Mouse (Mus musculus): ENCODE results near the gene Col11a1. TPM values are rescaled to one million over a fixed set of nuclear protein-coding genes. Genes with fewer than 3 reads are reported as not detected.

Col11a1 gene
- 0.71 and 0.97 TPM in 2 replicates for polyA plus RNA-seq (2015; fragmentation: Nextera tagmentation; extraction: Ambion mirVana)

- 1% methylated on average over 19 of the region's 19 CpGs for WGBS (ENCODE audit: insufficient replicate concordance)
- H3K4me3 ChIP-seq (ENCODE audit: low read depth, low read length) = peak within 1 kb of the TSS; percentile 43
- peaks cover 17% of the 10 kb centered on the region for H3K27me3 ChIP-seq (ENCODE audit: insufficient read depth, low read length)
- no peaks in the 10 kb centered on the region; the same call in 1 of the 2 replicates for H3K4me1 ChIP-seq (ENCODE audit: insufficient read depth)
- no peak within 1 kb of the TSS for H3K9ac ChIP-seq (replicated peaks)
- no peaks in the 10 kb centered on the region for H3K36me3 ChIP-seq (replicated peaks; ENCODE audit: insufficient read depth, low read length)
- TF ChIP-seq EP300 (IDR thresholded peaks at IDR 0.05; ENCODE audit: low read depth) = no peak
- TF ChIP-seq CTCF (IDR thresholded peaks at IDR 0.05; ENCODE audit: low read depth) = no peak
- no peak within 1 kb of the TSS for H3K27ac ChIP-seq (ENCODE audit: low read depth)
- ATAC-seq (no peak), DNase-seq (peak; percentile 26)
- peak within 1 kb of the TSS; percentile 72 for H3K4me2 ChIP-seq (ENCODE audit: low read depth, low read length)
- H3K9me3 ChIP-seq (ENCODE audit: low read length) = no peaks in the 10 kb centered on the region
Observed at GRCm38 (mm10) chr3:114029971-114030635, at the start of gene Col11a1. TSS of gene Col11a1 (plus strand) at chr3:114030540.

GRCm38 (mm10) chr3:113990936-113991335 is 39.4 kb upstream of the Col11a1 start:
- ATAC-seq = no peak
- 74% methylated on average over 6 of the region's 6 CpGs for WGBS (ENCODE audit: insufficient replicate concordance)

GRCm38 (mm10) chr3:114030886-114031285 is 546 bp downstream of the Col11a1 start:
- 1% methylated on average over 9 of the region's 9 CpGs for WGBS (ENCODE audit: insufficient replicate concordance)
- H3K9me3 ChIP-seq (ENCODE audit: low read length) = no peaks in the 10 kb centered on the region
- peaks cover 17% of the 10 kb centered on the region for H3K27me3 ChIP-seq (ENCODE audit: insufficient read depth, low read length)
- H3K27ac ChIP-seq (ENCODE audit: low read depth) = no peak overlapping the region
- H3K9ac ChIP-seq (replicated peaks) = no peak overlapping the region
- no peak for TF ChIP-seq EP300 (IDR thresholded peaks at IDR 0.05; ENCODE audit: low read depth)
- no peak for TF ChIP-seq CTCF (IDR thresholded peaks at IDR 0.05; ENCODE audit: low read depth)
- H3K4me2 ChIP-seq (ENCODE audit: low read depth, low read length) = peak overlapping the region; percentile 72
- ATAC-seq (no peak), DNase-seq (no peak)
- peak overlapping the region; percentile 43 for H3K4me3 ChIP-seq (ENCODE audit: low read depth, low read length)
- H3K36me3 ChIP-seq (replicated peaks; ENCODE audit: insufficient read depth, low read length) = no peaks in the 10 kb centered on the region
- no peaks in the 10 kb centered on the region; the same call in 1 of the 2 replicates for H3K4me1 ChIP-seq (ENCODE audit: insufficient read depth)

More at GRCm38 (mm10) chr3:113990936-113991335, 39.4 kb upstream of the Col11a1 start:
- Histone ChIP-seq H3K9me3 (ENCODE audit: low read length) (no peaks in the 10 kb centered on the region), H3K4me2 (ENCODE audit: low read depth, low read length) (no peak overlapping the region), H3K4me3 (ENCODE audit: low read depth, low read length) (no peak overlapping the region), H3K27ac (ENCODE audit: low read depth) (no peak overlapping the region), H3K27me3 (ENCODE audit: insufficient read depth, low read length) (no peaks in the 10 kb centered on the region), H3K9ac (replicated peaks) (no peak overlapping the region), H3K36me3 (replicated peaks; ENCODE audit: insufficient read depth, low read length) (no peaks in the 10 kb centered on the region), H3K4me1 (ENCODE audit: insufficient read depth) (no peaks in the 10 kb centered on the region)
- no peak for TF ChIP-seq EP300 (IDR thresholded peaks at IDR 0.05; ENCODE audit: low read depth)
- no peak for TF ChIP-seq CTCF (IDR thresholded peaks at IDR 0.05; ENCODE audit: low read depth)
- DNase-seq = no peak

- ATAC-seq = peak; percentile 51; the same call in 1 of the 2 replicates
- Histone ChIP-seq H3K4me2 (ENCODE audit: low read depth, low read length) (peak overlapping the region; percentile 72), H3K27me3 (ENCODE audit: insufficient read depth, low read length) (peaks cover 17% of the 10 kb centered on the region), H3K4me1 (ENCODE audit: insufficient read depth) (no peaks in the 10 kb centered on the region; the same call in 1 of the 2 replicates), H3K4me3 (ENCODE audit: low read depth, low read length) (peak overlapping the region; percentile 27), H3K36me3 (replicated peaks; ENCODE audit: insufficient read depth, low read length) (no peaks in the 10 kb centered on the region), H3K27ac (ENCODE audit: low read depth) (no peak overlapping the region), H3K9ac (replicated peaks) (no peak overlapping the region; the same call in 1 of the 2 replicates), H3K9me3 (ENCODE audit: low read length) (no peaks in the 10 kb centered on the region)
- TF ChIP-seq EP300 (IDR thresholded peaks at IDR 0.05; ENCODE audit: low read depth) = no peak
- no peak for TF ChIP-seq CTCF (IDR thresholded peaks at IDR 0.05; ENCODE audit: low read depth)
- peak; percentile 24 for DNase-seq
- WGBS (ENCODE audit: insufficient replicate concordance) = 2% methylated on average over 21 of the region's 21 CpGs
Observed at GRCm38 (mm10) chr3:114031351-114032213, 1.2 kb downstream of the Col11a1 start.

- ATAC-seq = no peak
- TF ChIP-seq EP300 (IDR thresholded peaks at IDR 0.05; ENCODE audit: low read depth) (no peak), CTCF (IDR thresholded peaks at IDR 0.05; ENCODE audit: low read depth) (peak; percentile 48)
- WGBS (ENCODE audit: insufficient replicate concordance) = 5% methylated on average over 4 of the region's 4 CpGs
- no peak for DNase-seq
- Histone ChIP-seq H3K9ac (replicated peaks) (no peak overlapping the region), H3K36me3 (replicated peaks; ENCODE audit: insufficient read depth, low read length) (no peaks in the 10 kb centered on the region), H3K4me3 (ENCODE audit: low read depth, low read length) (peak overlapping the region; percentile 27; the same call in 1 of the 2 replicates), H3K4me2 (ENCODE audit: low read depth, low read length) (peak overlapping the region; percentile 72), H3K27me3 (ENCODE audit: insufficient read depth, low read length) (peaks cover 17% of the 10 kb centered on the region), H3K9me3 (ENCODE audit: low read length) (no peaks in the 10 kb centered on the region), H3K4me1 (ENCODE audit: insufficient read depth) (no peaks in the 10 kb centered on the region; the same call in 1 of the 2 replicates), H3K27ac (ENCODE audit: low read depth) (no peak overlapping the region)
Observed at GRCm38 (mm10) chr3:114032333-114032732, 2.0 kb downstream of the Col11a1 start.

GRCm38 (mm10) chr3:114052406-114052805 is 22.1 kb downstream of the Col11a1 start:
- Histone ChIP-seq H3K4me1 (ENCODE audit: insufficient read depth) (no peaks in the 10 kb centered on the region), H3K9ac (replicated peaks) (no peak overlapping the region), H3K36me3 (replicated peaks; ENCODE audit: insufficient read depth, low read length) (no peaks in the 10 kb centered on the region), H3K27me3 (ENCODE audit: insufficient read depth, low read length) (no peaks in the 10 kb centered on the region), H3K9me3 (ENCODE audit: low read length) (no peaks in the 10 kb centered on the region), H3K4me2 (ENCODE audit: low read depth, low read length) (no peak overlapping the region), H3K4me3 (ENCODE audit: low read depth, low read length) (no peak overlapping the region), H3K27ac (ENCODE audit: low read depth) (no peak overlapping the region)
- TF ChIP-seq EP300 (IDR thresholded peaks at IDR 0.05; ENCODE audit: low read depth) = no peak
- TF ChIP-seq CTCF (IDR thresholded peaks at IDR 0.05; ENCODE audit: low read depth) = no peak
- no peak for ATAC-seq
- no peak for DNase-seq

All from liver, postnatal 0 days (tissue).